Mouse (Mus musculus): ENCODE results near the gene Chrm3.

The Chrm3 gene

GRCm38 (mm10) chr13:10235391-10236169, 125.1 kb downstream of the Chrm3 start:
- no peak for DNase-seq

DNA sequence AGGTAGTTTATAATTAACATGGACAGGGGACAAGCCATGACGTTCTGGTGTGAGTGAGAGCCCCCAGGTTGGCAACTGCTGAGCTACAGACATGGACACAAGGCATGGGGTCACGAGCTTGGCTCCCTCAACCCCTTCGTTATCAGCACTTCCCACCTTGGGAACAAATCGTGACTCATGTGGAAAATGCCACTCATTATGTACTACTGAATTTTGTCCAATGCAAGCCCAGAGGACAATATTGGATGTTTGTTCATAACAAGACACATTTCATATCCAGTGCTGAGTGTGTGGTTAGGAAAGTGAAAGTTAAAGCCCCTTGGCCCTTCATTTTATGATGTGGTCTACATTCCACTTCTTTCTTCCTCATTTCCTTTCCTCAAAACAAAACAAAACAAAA, 140.2 kb downstream of the Chrm3 start:
- no peak for DNase-seq

- no peak for DNase-seq
Observed at GRCm38 (mm10) chr13:10212112-10212511, 148.5 kb downstream of the Chrm3 start.

DNA sequence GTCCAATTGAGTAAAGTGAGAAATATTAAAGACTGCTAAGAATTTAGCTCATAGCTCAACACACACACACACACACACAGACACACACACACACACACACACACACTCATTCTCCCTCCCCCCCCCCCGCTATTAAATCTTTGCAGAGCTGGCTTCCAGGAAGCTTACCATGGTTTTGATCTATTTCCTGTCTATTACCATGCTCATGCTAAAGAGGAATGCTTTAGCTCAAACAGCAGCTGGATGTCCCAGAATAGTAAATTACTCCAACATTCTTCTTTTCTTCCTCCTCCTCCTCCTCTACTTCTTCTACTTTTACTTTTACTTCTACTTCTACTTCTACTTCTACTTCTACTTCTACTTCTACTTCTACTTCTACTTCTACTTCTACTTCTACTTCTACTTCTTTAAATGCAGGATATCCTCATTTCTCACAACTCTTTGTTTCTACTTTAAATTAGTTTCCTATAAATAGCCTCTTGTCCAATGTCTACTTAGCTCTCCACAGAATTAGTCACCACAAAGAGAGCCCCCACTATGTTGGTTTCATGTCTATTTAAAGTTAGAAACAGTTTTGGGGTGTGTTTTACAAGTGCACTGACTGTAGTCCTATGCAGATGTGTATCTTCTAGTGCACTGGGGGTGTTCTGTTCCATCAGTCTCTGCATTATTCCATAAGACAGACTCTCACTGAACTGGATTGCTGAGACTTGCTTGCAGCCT, 150.0 kb downstream of the Chrm3 start:
- DNase-seq, result no peak

- no peak for DNase-seq
Observed at GRCm38 (mm10) chr13:10199206-10199956, 161.3 kb downstream of the Chrm3 start.

- DNase-seq, result no peak
Observed at GRCm38 (mm10) chr13:10189829-10190228, 170.8 kb downstream of the Chrm3 start.

DNA sequence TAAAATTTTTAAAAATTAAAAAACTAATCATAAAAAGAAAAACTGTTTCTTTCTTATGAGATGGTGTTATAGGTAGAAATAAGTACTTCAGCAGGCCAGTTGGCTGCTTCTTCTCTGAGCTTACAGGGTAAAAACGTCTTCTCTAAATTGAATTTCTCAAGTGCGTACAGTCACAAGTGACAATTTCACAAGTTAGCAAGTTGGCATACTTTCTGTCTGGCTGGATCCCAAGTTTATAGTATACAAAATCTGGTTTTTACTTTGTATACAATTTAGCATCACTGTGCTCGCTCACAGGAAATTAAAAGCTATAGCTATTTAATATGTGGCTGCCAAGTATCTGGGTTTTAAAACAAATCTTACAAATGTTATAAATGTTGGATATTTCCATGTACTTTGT, 172.7 kb downstream of the Chrm3 start:
- peak; percentile 12 for DNase-seq

GRCm38 (mm10) chr13:10183837-10184236, 176.8 kb downstream of the Chrm3 start:
- no peak for DNase-seq

DNA sequence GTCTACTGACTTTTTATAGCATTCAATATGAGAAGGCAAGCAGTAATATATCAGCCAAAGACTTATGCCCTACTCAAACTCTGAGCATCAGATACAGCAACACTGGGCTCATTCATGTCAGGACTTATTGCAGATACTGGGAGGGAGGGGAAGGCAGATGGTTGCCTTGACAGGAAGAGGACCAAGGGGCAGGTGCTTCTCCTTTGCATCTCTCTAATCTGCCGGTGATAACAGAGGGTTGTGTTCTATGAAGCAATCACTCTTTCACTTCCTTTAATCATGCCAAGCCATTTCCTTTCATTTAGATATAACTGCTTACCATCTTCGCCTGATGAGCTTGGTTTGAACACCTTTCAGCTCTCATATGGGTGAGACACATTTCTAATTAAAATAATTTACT, 177.9 kb downstream of the Chrm3 start:
- no peak for DNase-seq

DNA sequence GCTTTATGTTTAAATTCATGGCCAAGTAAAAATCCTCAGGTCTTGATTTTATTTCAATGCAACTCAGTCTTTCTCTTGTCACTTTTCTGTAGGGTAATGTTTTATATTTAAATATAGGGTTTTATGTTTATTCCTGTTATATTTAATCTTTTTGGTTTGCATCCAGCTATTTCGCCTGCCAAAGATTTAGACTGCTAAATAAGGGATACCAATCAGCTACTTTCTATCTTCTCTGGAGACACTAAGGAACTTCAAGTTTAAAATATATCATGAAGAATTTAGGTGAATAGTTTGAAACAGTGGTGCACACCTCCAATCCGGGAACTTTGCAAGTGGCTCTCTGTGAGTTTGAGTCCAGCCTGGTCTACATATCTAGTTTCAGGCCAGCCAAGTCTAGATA, 190.1 kb downstream of the Chrm3 start:
- DNase-seq, result no peak

DNA sequence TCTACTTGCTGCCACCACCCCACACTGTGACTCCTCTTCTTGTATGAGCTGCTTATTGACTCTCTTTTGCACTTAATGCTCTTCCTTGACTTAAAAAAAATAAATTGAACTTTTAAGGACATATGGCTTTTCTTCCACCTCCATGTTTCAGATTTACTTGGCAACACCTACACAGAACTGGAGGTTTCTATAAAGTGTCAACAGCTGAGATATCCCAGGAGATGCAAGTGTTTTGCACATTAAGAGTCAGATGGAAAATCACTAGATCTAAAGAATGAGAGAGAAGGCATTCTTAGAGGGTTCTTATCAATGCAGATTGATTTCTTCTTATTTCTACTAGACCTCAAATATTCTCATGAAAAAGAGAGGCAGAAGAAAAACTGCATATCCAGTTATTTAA, 197.3 kb downstream of the Chrm3 start:
- no peak for DNase-seq

DNA sequence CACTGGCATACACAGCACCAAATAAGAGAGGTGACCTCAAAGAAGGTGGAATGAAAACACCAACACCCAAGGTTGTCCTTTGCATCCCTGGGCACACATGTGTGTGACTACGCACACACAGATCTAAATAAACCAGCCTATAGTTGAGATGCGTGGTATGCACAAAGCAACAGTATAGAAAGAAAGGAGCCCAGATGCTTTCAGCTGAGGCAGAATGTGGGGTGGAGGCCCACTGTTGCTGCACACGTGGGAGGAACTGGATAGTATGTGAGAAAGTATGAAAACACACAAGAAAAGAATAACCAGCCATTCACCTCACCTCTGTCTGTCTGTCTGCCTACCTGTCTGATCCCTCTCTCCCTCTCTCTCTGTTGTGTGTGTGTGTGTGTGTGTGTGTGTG, 203.2 kb downstream of the Chrm3 start:
- no peak for DNase-seq

DNA sequence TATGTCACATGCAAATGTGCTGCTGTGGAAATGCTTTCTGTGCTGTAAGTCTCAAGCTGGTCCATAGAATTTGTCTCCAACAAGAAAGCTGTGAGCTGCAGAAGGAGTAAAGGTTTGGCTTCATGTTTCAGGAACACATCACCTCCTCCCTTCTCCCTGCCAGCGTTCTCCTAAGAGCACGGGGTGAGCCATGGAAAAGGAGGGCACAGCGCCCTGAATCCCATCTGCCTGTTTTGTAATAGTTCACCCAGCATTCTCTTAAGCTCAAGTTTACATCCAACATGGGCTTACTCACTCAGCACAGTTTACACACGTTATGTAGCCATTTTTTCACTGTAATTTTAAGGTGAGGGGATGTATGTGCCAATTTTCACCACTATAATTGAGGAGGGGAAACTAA, 220.1 kb downstream of the Chrm3 start:
- no peak for DNase-seq

DNA sequence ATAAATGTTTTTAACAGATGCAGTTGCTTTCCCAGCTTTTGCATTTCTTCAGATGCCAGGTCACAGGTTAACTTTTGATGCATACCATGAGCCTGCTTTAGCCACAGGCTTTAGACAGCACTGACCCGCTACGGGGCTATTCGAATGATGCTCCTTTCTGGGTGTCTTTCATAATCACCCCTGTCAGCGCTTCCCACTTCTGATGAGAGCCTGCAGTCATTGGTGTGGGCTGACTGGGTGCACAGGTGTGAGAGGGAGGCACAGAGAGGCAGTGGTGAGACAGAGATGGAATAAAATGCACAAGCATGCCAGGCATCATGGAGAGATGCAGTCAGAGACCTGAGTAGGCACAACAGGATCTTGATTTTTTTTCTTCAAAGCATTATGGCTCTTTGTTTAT, 221.8 kb downstream of the Chrm3 start:
- no peak for DNase-seq

- no peak for DNase-seq
Observed at GRCm38 (mm10) chr13:10131064-10131463, 229.6 kb downstream of the Chrm3 start.

- DNase-seq, result no peak
Observed at GRCm38 (mm10) chr13:10112211-10112610, 248.4 kb downstream of the Chrm3 start.

DNA sequence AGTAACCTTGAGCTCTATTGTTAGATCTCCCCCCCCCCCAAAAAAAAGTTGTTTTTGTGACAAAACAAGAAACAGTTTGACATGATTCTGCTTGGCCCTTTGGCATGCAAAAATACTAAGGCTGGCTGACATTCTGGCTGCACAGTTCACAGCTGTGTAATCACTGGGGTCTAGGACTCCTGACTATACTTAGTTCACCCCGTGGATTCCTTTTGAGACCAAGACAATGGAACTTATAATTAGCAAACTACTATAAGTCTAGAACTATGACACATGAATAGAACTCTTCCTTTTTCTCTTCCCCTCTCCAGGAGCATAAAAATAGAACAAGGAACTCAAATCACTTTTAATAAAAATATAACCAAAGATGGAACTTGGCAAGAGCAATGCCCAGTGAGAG, 251.1 kb downstream of the Chrm3 start:
- no peak for DNase-seq

GRCm38 (mm10) chr13:10107331-10107730, 253.3 kb downstream of the Chrm3 start:
- DNase-seq, result no peak

DNA sequence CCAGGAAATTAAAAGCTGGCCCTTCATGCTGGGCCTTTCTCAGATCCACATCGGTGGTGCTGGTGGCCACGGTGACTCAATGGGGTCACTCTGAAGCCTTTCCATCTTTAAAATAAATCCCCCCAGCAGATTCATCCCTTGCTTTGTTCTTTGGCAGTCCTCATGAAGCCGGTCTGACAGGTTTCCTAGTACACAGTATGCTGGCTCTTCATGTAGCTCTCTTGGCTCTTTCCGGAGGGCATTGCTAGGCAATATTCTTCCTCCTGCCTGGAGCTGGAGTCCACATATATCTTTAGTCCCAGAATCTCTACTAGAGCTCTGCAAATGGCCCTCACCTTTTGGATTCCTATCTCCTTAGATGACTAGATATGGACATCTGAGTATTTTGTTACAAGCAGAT, 269.9 kb downstream of the Chrm3 start:
- no peak for DNase-seq

GRCm38 (mm10) chr13:10086336-10086735, 274.3 kb downstream of the Chrm3 start:
- no peak for DNase-seq

DNA sequence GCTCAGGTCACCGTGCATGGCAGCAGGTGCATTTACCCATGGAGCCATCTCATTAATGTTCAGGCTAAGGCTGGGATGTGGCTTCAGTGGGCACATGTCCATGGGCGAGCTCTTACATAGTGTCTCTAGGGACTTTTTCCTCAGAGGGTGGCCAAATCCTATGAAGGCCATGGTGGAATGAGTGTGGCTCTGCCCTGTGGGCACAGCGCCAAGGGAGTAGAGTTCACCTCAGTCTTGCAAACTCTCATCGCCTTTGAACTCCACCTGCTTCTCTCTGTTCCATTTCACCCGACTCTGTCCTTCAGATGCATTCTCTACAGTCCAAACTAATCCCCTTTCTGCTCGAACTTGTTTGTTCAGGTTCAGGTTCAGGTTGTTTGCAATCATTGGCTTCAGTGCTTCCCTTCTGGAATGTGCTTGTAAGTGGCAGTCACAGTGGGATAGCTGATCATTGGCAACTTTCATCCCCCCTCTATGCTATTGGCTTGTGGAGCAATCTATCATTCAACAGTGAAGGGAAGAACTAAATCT, 278.7 kb downstream of the Chrm3 start:
- DNase-seq, result no peak

GRCm38 (mm10) chr13:10071165-10071564, 289.5 kb downstream of the Chrm3 start:
- peak; percentile 11 for DNase-seq

GRCm38 (mm10) chr13:10068927-10069580, 291.6 kb downstream of the Chrm3 start:
- DNase-seq, result no peak

All from right cerebral cortex, postnatal 14 days (tissue).